Comparison of ENCODE assay signal across 8 mouse cellular contexts in genomic region chr5:100917252-100917774, GRCm38 (mm10).
DNase-seq lines count a peak whose midpoint lies in the region; ATAC-seq and TF ChIP-seq lines count a peak whose summit lies in the region.

No protein-coding gene starts in this region.

- peak; percentile 21; the same call in 1 of the 2 replicates for ATAC-seq in stomach, postnatal 0 days (ENCODE audit: low FRiP score, low TSS enrichment)

- H3K27ac ChIP-seq in heart, embryonic 10.5 days, result no peak overlapping the region
- no peak overlapping the region for H3K27ac ChIP-seq in stomach, postnatal 0 days (replicated peaks)

- intact Hi-C loops in left cerebral cortex, postnatal 14 days (cut with DNase I), result loop anchor here (1.0 to 10.0 kb wide), 3 partner anchors 75 to 752 kb away; partner anchors contain the start of gene Coq2

- H3K4me1 ChIP-seq in heart, embryonic 10.5 days, result no peaks in the 10 kb centered on the region
- no peaks in the 10 kb centered on the region for H3K4me1 ChIP-seq in stomach, postnatal 0 days (replicated peaks; ENCODE audit: control insufficient read depth, insufficient read depth)

- no peak overlapping the region for H3K4me3 ChIP-seq in heart, embryonic 10.5 days
- no peak overlapping the region for H3K4me3 ChIP-seq in stomach, postnatal 0 days (ENCODE audit: low read depth, low read length)

- H3K36me3 ChIP-seq in heart, embryonic 10.5 days, result no peaks in the 10 kb centered on the region
- no peaks in the 10 kb centered on the region for H3K36me3 ChIP-seq in stomach, postnatal 0 days (ENCODE audit: control insufficient read depth, insufficient read depth, low read length)

- peak; percentile 82 for DNase-seq in heart, embryonic 10.5 days (ENCODE audit: low spot score)
- no peak for DNase-seq in heart, adult 8-10 months (ENCODE audit: low spot score)
- DNase-seq in adipocyte (ENCODE audit: low spot score), result peak; percentile 36
- DNase-seq in embryo, embryonic 10 days (ENCODE audit: low spot score), result peak; percentile 86
- DNase-seq in hindlimb bud, embryonic 11.5 days (ENCODE audit: extremely low spot score, low read depth, low spot score), result peak; percentile 37
- peak; percentile 30 to 74 for DNase-seq in left cerebral cortex, postnatal 14 days (ENCODE audit: low spot score in 2 of 2)
- peak; percentile 14 to 52 for DNase-seq in monocyte, adult 2 months (ENCODE audit: low read depth in 1 of 2, low spot score in 2 of 2)
- DNase-seq in stomach, postnatal 0 days (ENCODE audit: low spot score), result peak; percentile 77

- H3K9me3 ChIP-seq in heart, embryonic 10.5 days, result no peaks in the 10 kb centered on the region
- no peaks in the 10 kb centered on the region for H3K9me3 ChIP-seq in stomach, postnatal 0 days (ENCODE audit: control insufficient read depth, low read length)

- no peak overlapping the region for H3K4me2 ChIP-seq in stomach, postnatal 0 days (replicated peaks; ENCODE audit: low read depth)

- TF ChIP-seq CTCF in stomach, postnatal 0 days (IDR thresholded peaks at IDR 0.05; ENCODE audit: low read depth), result peak; percentile 97

- TF ChIP-seq EP300 in stomach, postnatal 0 days (optimal IDR thresholded peaks at IDR 0.05), result no peak

- peaks cover 8% of the 10 kb centered on the region; the same call in 1 of the 2 replicates for H3K27me3 ChIP-seq in heart, embryonic 10.5 days (ENCODE audit: insufficient read depth, poor library complexity, severe bottlenecking)
- H3K27me3 ChIP-seq in stomach, postnatal 0 days (ENCODE audit: control insufficient read depth, insufficient read depth, low read length), result peaks cover 2% of the 10 kb centered on the region; the same call in 1 of the 2 replicates

- 20% methylated on average over 15 of the region's 15 CpGs for WGBS in heart, embryonic 10.5 days
- 20% methylated on average over 15 of the region's 15 CpGs for WGBS in stomach, postnatal 0 days

- no peak overlapping the region for H3K9ac ChIP-seq in stomach, postnatal 0 days (ENCODE audit: low read length)
